Mouse (Mus musculus) liver, postnatal 0 days (tissue): Measurements from ENCODE around the gene Ugt1a6a.

ENCODE experiments used
- CTCF ChIP-seq: sonication (generic); IDR thresholded peaks from 2 replicates; pipeline ENCODE4 v1.5.1; 2016; ENCODE audit warnings: antibody characterized with exemption, low read depth
- EP300 ChIP-seq: IDR thresholded peaks from 2 replicates; pipeline ENCODE4 v1.6.1; 2016; ENCODE audit warnings: antibody characterized with exemption, low read depth, mild to moderate bottlenecking

DNA sequence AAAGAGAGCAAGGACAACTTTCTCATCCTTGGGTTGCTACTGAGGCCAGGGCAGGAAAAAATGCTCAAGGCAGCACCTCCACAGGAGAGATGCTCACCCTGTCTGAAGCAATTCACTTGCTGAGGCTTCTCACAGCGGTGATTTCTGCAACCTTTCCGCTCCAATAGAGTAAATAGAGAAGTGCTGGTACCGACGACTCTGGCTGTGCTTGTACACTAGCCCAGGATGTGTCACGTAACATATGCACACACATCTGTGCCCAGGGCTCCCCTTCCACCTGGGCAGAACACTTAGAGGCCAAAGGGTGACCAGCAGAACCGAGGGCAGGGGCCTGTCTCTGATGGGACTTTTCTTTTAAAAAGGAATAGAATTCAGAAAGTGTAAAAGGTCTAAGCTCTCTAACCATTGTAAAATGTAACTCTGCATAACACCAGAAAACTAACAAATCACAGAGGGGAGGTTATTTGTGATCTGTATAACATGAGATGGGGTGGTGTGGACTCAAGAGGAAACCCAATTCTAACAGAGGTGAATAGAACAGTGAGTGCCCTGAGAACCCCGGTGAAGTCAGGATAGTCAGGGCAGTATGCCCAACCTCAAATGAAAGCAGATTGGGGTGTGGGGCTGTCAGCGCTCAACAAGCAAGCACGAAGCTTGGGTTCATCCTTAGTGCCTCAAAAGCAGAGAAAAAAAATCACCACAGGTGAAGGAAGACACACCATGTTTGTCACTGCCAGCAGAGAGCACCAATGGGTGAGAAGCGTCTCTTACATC, 126.2 kb downstream of the Ugt1a6a start:
- no peak for TF ChIP-seq CTCF
- no peak for TF ChIP-seq EP300
